Mouse (Mus musculus): ENCODE measurements around the gene Cyp2d40. TPM values are rescaled to one million over a fixed set of nuclear protein-coding genes. Genes with fewer than 3 reads are reported as not detected.
"Not testable (repeated sequence)": the region's sequence is repeated elsewhere in the genome, so short reads cannot be mapped to it uniquely, and the experiment has no call there.

Gene Cyp2d40
- polyA plus RNA-seq, 1 experiment from 2014 or later, result not detected

DNA sequence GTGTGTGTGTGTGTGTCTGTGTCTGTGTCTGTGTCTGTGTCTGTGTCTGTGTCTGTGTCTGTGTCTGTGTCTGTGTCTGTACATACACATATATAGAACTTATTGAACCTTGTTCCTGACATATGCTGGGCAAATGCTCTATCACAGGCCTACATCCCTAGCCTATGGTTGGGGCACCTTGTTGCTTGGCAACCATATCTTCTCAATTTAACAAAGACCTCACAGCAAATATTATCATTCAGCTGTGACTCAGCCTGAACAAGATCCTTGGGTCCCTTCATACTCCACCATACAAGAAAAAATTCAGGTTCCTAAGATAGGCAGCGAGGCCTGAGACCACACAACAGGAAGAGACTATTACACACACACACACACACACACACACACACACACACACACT, 29.5 kb upstream of the Cyp2d40 start:
- Histone ChIP-seq H3K27ac (ENCODE audit: low read depth, low read length) (no peak overlapping the region), H3K4me2 (ENCODE audit: low read depth, low read length) (no peak overlapping the region), H3K36me3 (ENCODE audit: control insufficient read depth, insufficient read depth, low read length) (no peaks in the 10 kb centered on the region), H3K9me3 (ENCODE audit: control insufficient read depth, low read length) (no peaks in the 10 kb centered on the region), H3K9ac (replicated peaks; ENCODE audit: low read depth, low read length) (no peak overlapping the region), H3K4me1 (ENCODE audit: control insufficient read depth, insufficient read depth, low read length) (no peaks in the 10 kb centered on the region), H3K27me3 (ENCODE audit: control insufficient read depth, insufficient read depth, low read length) (no peaks in the 10 kb centered on the region), H3K4me3 (ENCODE audit: low read depth, low read length) (no peak overlapping the region)
- 92% methylated on average over 1 of the region's 1 CpGs for WGBS
- no peak for ATAC-seq (ENCODE audit: low read depth)

DNA sequence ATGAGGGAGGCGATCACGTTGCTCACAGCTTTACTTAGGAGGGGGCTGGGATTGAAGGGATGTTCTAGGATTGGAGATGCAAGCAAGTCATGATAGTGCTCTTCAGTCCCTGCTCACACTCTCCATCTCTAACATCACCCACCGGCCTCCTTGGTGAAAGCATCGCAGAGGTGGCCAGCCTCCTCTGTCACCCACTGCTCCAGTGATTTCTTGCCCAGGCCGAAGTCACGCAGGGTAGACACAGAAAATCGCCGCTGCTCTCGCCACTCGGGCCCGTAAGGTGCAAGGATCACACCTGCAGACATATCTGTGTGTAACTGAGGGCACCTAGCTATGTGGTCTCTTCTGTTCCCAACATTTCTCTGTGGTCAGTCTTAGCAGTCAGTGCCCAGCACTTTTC, 28.6 kb upstream of the Cyp2d40 start:
- Histone ChIP-seq H3K36me3 (ENCODE audit: control insufficient read depth, insufficient read depth, low read length) (no peaks in the 10 kb centered on the region), H3K9ac (replicated peaks; ENCODE audit: low read depth, low read length) (no peak overlapping the region), H3K4me3 (ENCODE audit: low read depth, low read length) (no peak overlapping the region), H3K4me1 (ENCODE audit: control insufficient read depth, insufficient read depth, low read length) (no peaks in the 10 kb centered on the region), H3K4me2 (ENCODE audit: low read depth, low read length) (no peak overlapping the region), H3K9me3 (ENCODE audit: control insufficient read depth, low read length) (no peaks in the 10 kb centered on the region), H3K27ac (ENCODE audit: low read depth, low read length) (no peak overlapping the region), H3K27me3 (ENCODE audit: control insufficient read depth, insufficient read depth, low read length) (no peaks in the 10 kb centered on the region)
- WGBS, result 95% methylated on average over 11 of the region's 11 CpGs
- no peak for ATAC-seq (ENCODE audit: low read depth)

DNA sequence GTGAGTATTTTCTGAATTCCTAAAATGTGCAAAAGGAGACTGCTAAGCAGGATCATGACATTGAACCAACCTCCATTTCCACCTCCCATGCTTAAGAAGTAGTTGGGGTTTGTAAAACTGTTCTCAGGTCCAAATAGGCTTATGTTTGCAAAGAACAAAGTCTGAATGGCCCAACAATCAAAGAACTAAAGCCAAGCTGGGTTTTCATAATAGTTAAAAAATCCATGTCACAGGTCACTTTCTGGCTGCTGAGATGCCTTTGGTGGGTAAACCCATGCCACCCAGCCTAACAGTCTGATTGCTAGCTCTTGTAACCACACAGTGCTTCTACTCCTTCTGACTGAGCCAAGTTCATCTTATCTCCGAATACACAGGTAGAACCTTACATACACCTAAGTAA, 20.6 kb upstream of the Cyp2d40 start:
- H3K4me1 ChIP-seq (ENCODE audit: control insufficient read depth, insufficient read depth, low read length), result no peaks in the 10 kb centered on the region
- H3K9me3 ChIP-seq (ENCODE audit: control insufficient read depth, low read length), result no peaks in the 10 kb centered on the region
- no peak overlapping the region for H3K27ac ChIP-seq (ENCODE audit: low read depth, low read length)
- H3K27me3 ChIP-seq (ENCODE audit: control insufficient read depth, insufficient read depth, low read length), result no peaks in the 10 kb centered on the region
- no peak overlapping the region for H3K4me2 ChIP-seq (ENCODE audit: low read depth, low read length)
- no peak overlapping the region for H3K4me3 ChIP-seq (ENCODE audit: low read depth, low read length)
- no peak for ATAC-seq (ENCODE audit: low read depth)
- H3K36me3 ChIP-seq (ENCODE audit: control insufficient read depth, insufficient read depth, low read length), result no peaks in the 10 kb centered on the region
- WGBS, result 80% methylated on average over 1 of the region's 1 CpGs
- H3K9ac ChIP-seq (replicated peaks; ENCODE audit: low read depth, low read length), result no peak overlapping the region

DNA sequence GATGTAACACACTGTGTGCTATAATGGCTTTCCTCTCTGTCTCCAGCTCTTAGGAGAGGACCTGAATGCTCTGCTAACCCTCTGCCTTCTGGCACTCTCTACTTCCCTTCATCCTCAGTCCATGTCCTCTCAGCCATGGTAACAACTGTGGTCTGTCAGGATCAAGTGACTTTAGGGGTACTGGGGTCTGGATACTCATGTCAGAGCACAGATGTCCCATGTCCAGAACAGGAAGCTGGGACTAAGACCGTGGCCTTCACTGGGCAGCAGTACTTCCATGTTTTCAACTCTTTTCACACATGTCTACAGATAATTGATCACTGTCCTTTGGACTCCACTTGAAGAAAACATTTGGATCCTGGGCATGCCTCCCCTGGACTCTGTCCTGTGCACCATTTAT, 19.8 kb upstream of the Cyp2d40 start:
- WGBS, result 91% methylated on average over 1 of the region's 1 CpGs
- Histone ChIP-seq H3K9ac (replicated peaks; ENCODE audit: low read depth, low read length) (no peak overlapping the region), H3K4me1 (ENCODE audit: control insufficient read depth, insufficient read depth, low read length) (no peaks in the 10 kb centered on the region), H3K36me3 (ENCODE audit: control insufficient read depth, insufficient read depth, low read length) (no peaks in the 10 kb centered on the region), H3K27me3 (ENCODE audit: control insufficient read depth, insufficient read depth, low read length) (no peaks in the 10 kb centered on the region), H3K4me3 (ENCODE audit: low read depth, low read length) (no peak overlapping the region), H3K27ac (ENCODE audit: low read depth, low read length) (no peak overlapping the region), H3K9me3 (ENCODE audit: control insufficient read depth, low read length) (no peaks in the 10 kb centered on the region), H3K4me2 (ENCODE audit: low read depth, low read length) (no peak overlapping the region)
- no peak for ATAC-seq (ENCODE audit: low read depth)

DNA sequence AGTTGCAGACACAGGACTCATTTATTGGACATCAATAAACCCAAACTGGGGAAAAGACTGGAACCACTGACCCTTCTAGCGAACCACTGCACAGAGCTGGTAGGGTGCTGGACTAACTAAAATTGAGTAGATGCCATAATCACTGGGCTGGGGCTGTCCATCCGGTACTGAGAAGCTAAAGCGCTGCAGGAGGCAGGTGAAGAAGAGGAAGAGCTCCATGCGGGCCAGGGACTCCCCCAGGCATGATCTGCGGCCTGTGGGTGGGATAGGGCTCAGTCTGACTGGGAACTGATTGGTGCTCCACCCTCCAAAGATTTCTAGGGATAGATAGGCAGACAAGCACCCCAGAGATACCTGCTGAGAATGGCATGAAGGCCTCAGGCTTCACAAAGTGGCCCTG, 13.9 kb upstream of the Cyp2d40 start:
- not testable (repeated sequence) for H3K4me2 ChIP-seq (ENCODE audit: low read depth, low read length); ATAC-seq (ENCODE audit: low read depth); H3K27ac ChIP-seq (ENCODE audit: low read depth, low read length); H3K9me3 ChIP-seq (ENCODE audit: control insufficient read depth, low read length); H3K9ac ChIP-seq (replicated peaks; ENCODE audit: low read depth, low read length); H3K4me3 ChIP-seq (ENCODE audit: low read depth, low read length); H3K36me3 ChIP-seq (ENCODE audit: control insufficient read depth, insufficient read depth, low read length); H3K4me1 ChIP-seq (ENCODE audit: control insufficient read depth, insufficient read depth, low read length); H3K27me3 ChIP-seq (ENCODE audit: control insufficient read depth, insufficient read depth, low read length)
- WGBS, result 87% methylated on average over 5 of the region's 5 CpGs

DNA sequence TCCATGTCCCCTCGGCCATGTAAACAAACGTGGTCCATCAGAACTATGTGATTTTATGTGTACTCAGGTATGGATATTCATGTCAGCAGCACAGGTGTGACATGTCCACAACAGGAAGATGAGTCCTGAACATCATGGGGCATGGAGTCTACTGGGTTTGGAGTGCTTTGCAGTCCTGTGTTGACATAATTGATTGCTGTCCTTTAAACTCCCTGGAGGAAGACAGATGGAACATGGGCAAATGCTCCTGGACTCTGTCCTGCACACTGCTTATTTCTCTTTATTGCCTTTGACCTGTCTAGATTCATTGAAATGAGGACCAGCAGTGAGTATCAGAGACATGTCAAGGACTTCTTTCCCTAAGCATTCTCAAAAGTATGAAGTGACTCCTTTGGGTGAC, 2.0 kb upstream of the Cyp2d40 start:
- Histone ChIP-seq H3K9ac (replicated peaks; ENCODE audit: low read depth, low read length) (no peak overlapping the region), H3K36me3 (ENCODE audit: control insufficient read depth, insufficient read depth, low read length) (no peaks in the 10 kb centered on the region), H3K4me1 (ENCODE audit: control insufficient read depth, insufficient read depth, low read length) (no peaks in the 10 kb centered on the region), H3K4me3 (ENCODE audit: low read depth, low read length) (no peak overlapping the region), H3K27ac (ENCODE audit: low read depth, low read length) (no peak overlapping the region), H3K9me3 (ENCODE audit: control insufficient read depth, low read length) (no peaks in the 10 kb centered on the region), H3K27me3 (ENCODE audit: control insufficient read depth, insufficient read depth, low read length) (no peaks in the 10 kb centered on the region), H3K4me2 (ENCODE audit: low read depth, low read length) (no peak overlapping the region)
- WGBS, result 97% methylated on average over 2 of the region's 2 CpGs
- no peak for ATAC-seq (ENCODE audit: low read depth)

DNA sequence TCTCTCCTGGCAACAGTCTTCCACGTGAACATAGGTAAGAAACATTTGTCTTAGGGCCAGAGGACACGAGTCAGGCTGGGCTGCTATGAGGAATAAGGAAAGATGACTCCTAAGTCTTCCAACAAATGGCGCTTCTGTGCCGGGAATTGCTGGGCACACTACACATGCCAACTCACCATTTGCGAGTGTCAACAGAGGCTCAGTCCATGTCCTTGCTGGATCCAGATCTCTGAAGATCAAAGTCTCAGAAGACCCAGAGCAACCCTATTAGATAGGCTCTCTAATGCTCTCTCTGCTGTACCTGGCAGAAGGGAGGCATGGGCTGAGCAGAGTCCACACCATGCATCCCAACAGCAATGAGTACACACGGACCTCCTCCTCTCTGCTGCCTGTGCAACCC, 898 bp upstream of the Cyp2d40 start:
- H3K4me3 ChIP-seq (ENCODE audit: low read depth, low read length), result no peak overlapping the region
- H3K27ac ChIP-seq (ENCODE audit: low read depth, low read length), result no peak overlapping the region
- H3K9ac ChIP-seq (replicated peaks; ENCODE audit: low read depth, low read length), result no peak overlapping the region
- H3K9me3 ChIP-seq (ENCODE audit: control insufficient read depth, low read length), result no peaks in the 10 kb centered on the region
- no peaks in the 10 kb centered on the region for H3K36me3 ChIP-seq (ENCODE audit: control insufficient read depth, insufficient read depth, low read length)
- WGBS, result 88% methylated on average over 6 of the region's 6 CpGs
- no peaks in the 10 kb centered on the region for H3K27me3 ChIP-seq (ENCODE audit: control insufficient read depth, insufficient read depth, low read length)
- H3K4me1 ChIP-seq (ENCODE audit: control insufficient read depth, insufficient read depth, low read length), result no peaks in the 10 kb centered on the region
- no peak for ATAC-seq (ENCODE audit: low read depth)
- no peak overlapping the region for H3K4me2 ChIP-seq (ENCODE audit: low read depth, low read length)

DNA sequence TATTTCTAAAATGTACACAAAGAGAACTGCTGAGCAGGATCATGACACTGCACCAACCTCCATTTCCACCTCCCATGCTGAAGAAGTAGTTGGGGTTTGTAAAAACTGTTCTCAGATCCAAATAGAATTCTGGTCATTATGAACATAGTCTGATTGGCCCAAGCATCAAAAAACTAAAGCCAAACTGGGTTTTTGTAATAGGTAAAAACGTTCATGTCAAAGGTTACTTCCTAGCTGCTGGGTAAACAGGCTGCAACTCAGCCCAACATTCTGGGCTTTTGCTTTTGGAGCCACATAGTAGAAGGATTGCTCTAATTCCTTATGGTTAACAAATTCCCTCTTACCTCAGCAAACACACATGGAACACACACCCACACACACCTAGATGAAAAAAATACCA, 15.8 kb downstream of the Cyp2d40 start:
- no peaks in the 10 kb centered on the region for H3K27me3 ChIP-seq (ENCODE audit: control insufficient read depth, insufficient read depth, low read length)
- no peaks in the 10 kb centered on the region for H3K9me3 ChIP-seq (ENCODE audit: control insufficient read depth, low read length)
- no peak overlapping the region for H3K9ac ChIP-seq (replicated peaks; ENCODE audit: low read depth, low read length)
- H3K4me3 ChIP-seq (ENCODE audit: low read depth, low read length), result no peak overlapping the region
- no peak overlapping the region for H3K4me2 ChIP-seq (ENCODE audit: low read depth, low read length)
- H3K27ac ChIP-seq (ENCODE audit: low read depth, low read length), result no peak overlapping the region
- no peaks in the 10 kb centered on the region for H3K4me1 ChIP-seq (ENCODE audit: control insufficient read depth, insufficient read depth, low read length)
- 77% methylated on average over 1 of the region's 1 CpGs for WGBS
- no peak for ATAC-seq (ENCODE audit: low read depth)
- H3K36me3 ChIP-seq (ENCODE audit: control insufficient read depth, insufficient read depth, low read length), result no peaks in the 10 kb centered on the region

DNA sequence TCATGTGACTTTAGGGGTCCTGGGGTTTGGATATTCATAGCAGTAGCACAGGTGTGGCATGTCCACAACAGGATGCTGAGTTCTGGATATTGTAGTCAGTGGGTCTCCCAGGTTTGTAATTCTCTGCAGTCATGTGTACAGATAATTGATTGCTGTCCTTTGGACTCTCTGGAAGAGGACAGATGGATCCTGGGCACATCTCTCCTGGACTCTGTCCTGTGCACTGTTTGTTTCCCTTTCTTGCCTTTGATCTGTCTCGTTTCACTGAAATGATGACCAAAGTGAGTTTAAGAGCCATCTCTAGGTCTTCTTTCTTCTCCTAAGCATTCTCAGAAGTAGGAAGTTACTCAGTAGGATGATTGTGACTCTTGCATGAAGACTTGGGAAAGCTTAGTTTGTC, 16.5 kb downstream of the Cyp2d40 start:
- Histone ChIP-seq H3K9ac (replicated peaks; ENCODE audit: low read depth, low read length) (no peak overlapping the region), H3K36me3 (ENCODE audit: control insufficient read depth, insufficient read depth, low read length) (no peaks in the 10 kb centered on the region), H3K27me3 (ENCODE audit: control insufficient read depth, insufficient read depth, low read length) (no peaks in the 10 kb centered on the region), H3K4me3 (ENCODE audit: low read depth, low read length) (no peak overlapping the region), H3K4me2 (ENCODE audit: low read depth, low read length) (no peak overlapping the region), H3K27ac (ENCODE audit: low read depth, low read length) (no peak overlapping the region), H3K4me1 (ENCODE audit: control insufficient read depth, insufficient read depth, low read length) (no peaks in the 10 kb centered on the region), H3K9me3 (ENCODE audit: control insufficient read depth, low read length) (no peaks in the 10 kb centered on the region)
- no peak for ATAC-seq (ENCODE audit: low read depth)
- 46% methylated on average over 1 of the region's 1 CpGs for WGBS

DNA sequence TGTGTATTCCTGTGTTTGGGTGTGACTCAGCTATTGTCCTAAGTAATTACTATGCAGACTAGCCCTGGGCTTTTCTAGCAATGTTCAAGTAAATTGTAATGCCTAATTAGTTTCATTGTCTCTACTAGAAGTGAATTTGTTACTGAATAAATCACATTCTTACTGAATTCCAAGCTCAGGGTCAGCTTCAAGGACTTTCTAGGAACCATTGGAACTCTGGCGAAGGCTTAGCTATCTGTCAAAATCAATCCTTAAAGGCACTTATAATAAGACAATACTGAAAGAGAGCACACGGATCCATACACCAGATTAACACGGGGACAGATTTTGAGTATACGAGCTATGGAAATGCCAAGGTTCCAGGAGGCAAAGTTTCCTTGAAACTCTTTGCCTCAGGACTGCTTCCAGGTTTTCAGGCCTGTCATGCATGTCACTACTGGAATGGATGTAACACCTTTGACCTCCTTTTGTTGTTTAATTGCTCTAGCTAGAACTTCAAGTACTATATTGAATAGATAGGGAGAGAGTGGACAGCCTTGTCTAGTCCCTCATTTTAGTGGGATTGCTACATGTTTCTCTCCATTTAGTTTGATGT, 30.6 kb downstream of the Cyp2d40 start:
- not testable (repeated sequence) for ATAC-seq (ENCODE audit: low read depth); H3K9me3 ChIP-seq (ENCODE audit: control insufficient read depth, low read length)
- 88% methylated on average over 4 of the region's 4 CpGs for WGBS

More for the DNA sequence above, 30.6 kb downstream of the Cyp2d40 start:
- not testable (repeated sequence) for H3K4me1 ChIP-seq (ENCODE audit: control insufficient read depth, insufficient read depth, low read length); H3K9ac ChIP-seq (replicated peaks; ENCODE audit: low read depth, low read length); H3K36me3 ChIP-seq (ENCODE audit: control insufficient read depth, insufficient read depth, low read length); H3K27me3 ChIP-seq (ENCODE audit: control insufficient read depth, insufficient read depth, low read length); H3K4me3 ChIP-seq (ENCODE audit: low read depth, low read length); H3K27ac ChIP-seq (ENCODE audit: low read depth, low read length); H3K4me2 ChIP-seq (ENCODE audit: low read depth, low read length)
